Mouse (Mus musculus) stomach, postnatal 0 days (tissue): ENCODE results near the gene Vav3.

ENCODE experiments used
- CTCF ChIP-seq: IDR thresholded peaks from 2 replicates; pipeline ENCODE4 v1.5.1; 2016; ENCODE audit warnings: antibody characterized with exemption, low read depth, mild to moderate bottlenecking, moderate library complexity
- EP300 ChIP-seq: optimal IDR thresholded peaks from 2 replicates; pipeline ENCODE3; 2016; ENCODE audit warnings: antibody characterized with exemption

DNA sequence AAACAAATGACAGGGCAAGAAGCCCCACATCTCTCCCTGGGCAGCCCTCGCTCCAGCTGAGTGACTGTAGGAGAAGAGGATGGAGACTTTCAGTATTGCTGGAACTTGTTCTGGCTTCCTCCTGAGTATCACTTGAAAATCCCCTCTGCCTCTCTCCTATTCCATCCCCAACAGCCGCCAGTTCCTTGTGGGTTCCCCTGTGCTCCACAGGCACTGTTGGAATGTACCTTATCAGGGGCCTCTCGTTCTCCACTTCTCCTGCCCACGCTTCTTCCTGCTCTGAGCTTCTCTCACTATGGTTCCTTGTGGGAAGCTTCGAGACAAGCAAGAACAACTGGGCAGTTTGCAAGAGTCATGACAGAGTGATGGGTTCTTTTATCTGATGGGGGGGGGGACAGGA is 23.1 kb downstream of the Vav3 start:
- TF ChIP-seq CTCF (no peak), EP300 (no peak)
